Mouse (Mus musculus): ENCODE results near the gene Ptprn2.
A peak's percentile ranks its signal among the peaks of the same experiment; 100 is the strongest.
"Not testable (repeated sequence)": the region's sequence is repeated elsewhere in the genome, so short reads cannot be mapped to it uniquely, and the experiment has no call there.

The Ptprn2 gene

DNA sequence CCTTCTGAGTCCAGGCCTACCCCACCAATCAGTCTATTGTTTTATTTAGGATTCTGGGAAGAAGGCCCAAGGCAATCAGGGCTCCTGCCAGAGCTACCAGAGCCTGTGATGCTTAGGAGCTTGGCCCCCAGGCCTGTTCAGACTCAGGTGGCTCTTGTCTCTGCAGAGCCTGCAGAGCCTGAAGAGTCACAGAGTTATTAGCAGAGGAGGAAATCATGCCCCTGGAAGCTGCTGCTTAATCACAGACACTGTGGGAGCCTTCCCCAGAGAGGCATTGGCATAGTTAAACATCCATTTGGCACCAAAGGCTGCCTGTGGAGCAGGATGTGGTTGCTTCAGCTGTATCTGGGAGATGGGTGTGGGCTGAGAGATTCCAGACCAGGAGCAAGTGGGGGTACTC, 30.3 kb downstream of the Ptprn2 start:
- DNase-seq (ENCODE audit: low spot score) = no peak

DNA sequence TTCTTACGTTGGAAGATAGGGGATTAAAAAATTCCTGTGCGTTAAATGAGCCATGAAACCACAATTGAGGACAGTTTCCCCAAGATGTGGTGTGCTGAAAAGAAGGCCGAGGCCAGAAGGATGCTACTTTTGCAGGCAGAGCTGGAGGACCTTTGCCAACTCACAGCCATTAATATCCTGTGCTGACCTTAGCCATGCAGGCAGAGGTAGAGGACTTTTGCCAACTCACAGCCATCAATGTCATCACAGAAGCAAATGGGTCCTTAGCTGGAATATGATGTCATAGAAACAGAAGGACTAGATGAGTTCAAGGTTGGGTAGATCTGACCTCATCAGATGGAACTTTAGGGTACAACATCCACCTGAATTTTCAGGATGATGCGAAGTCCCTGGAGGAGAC, 43.3 kb downstream of the Ptprn2 start:
- DNase-seq (ENCODE audit: low spot score) = no peak

DNA sequence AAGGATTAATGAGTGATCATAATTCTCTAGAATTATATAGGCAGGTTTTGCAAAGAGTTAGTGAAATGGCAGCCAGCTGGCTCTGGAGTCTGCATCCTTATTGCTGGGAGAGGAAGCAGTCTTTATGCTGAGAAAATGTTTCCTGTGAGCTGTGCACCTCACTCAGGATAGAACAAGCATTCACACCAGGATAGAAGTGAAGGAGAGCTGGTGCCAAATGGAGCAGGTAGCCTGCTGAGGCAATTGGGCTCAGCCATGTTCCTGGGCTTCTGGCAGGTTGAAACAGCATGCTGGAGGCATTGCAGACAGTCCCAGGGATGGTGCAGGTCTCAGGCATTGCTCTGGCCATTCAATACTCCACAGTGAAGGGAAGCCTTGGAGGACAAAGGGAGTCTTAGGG, 47.8 kb downstream of the Ptprn2 start:
- DNase-seq (ENCODE audit: low spot score) = no peak

DNA sequence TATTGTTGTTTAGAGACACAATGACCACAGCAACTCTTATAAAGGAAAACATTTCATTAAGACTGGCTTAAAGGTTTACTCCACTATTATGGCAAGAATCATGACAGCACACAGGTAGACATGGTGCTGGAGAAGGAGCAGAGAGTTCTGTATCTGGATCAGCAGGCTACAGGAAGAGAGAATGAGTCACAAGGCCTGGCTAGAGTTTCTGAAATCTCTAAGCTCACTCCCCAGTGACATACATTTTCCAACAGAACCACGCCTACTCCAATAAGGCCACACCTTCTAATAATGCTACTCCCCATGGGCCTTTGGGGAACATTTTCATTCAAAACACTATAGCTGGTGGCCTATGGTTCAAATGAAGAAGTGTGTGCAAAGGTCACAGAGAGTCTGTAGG, 53.8 kb downstream of the Ptprn2 start:
- no peak for DNase-seq (ENCODE audit: low spot score)

DNA sequence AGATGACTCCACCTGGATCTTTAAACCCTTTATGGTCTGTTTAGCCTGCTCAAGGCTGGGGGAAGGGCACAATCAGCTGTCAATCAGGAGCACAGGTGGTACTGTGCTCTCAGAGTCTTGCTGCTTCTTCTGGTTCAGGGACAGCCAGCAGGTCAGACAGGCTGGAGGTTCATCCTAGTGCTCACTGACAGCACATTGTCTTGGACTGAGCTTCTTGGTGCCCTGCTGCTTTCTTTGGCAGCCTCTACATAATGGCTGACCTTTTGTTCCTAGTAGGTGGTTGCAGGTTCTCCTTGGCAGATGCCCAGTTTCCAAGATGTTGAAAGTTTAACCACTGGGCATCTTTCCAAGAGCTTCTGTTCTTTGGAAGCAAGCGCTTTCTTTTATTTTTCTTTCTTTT, 55.1 kb downstream of the Ptprn2 start:
- peak; percentile 6 for DNase-seq (ENCODE audit: low spot score)

DNA sequence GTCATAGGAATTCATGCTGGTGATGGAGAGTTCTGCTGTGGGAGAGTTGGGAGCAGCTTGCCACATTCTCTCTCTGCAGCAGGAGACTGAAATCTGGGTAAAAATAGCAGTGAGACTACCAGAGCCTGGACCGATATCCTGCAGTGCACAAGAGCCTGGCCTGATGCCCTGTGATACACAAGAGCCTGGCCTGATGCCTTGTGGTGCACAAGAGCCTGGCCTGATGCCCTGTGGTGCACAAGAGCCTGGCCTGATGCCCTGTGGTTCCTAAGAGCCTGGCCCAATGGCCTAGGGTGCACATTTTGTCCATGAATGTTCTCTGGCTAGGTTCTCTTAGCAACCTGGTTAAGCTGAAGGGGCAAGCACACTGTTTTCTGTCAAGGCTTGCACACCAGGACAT, 64.5 kb downstream of the Ptprn2 start:
- DNase-seq (ENCODE audit: low spot score) = peak; percentile 11

DNA sequence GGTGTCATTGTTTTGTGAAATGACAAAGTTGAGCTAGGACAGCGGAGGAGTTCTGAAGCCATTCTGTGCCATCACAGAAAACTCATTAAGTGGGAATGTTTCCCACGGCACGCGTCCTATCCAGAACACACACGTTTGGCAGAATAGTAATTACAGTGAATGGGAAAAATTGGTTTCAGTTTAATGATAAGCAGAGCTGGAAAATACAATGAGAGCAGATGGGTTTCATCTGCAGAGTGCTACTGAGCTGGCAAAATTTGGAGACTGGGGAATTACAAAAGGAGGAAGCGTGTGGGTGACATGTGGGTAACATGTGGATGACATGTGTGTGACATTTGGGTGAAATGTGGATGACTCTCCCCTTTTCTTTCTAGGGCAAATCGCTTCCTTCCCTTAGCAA, 66.0 kb downstream of the Ptprn2 start:
- DNase-seq (ENCODE audit: low spot score) = no peak

DNA sequence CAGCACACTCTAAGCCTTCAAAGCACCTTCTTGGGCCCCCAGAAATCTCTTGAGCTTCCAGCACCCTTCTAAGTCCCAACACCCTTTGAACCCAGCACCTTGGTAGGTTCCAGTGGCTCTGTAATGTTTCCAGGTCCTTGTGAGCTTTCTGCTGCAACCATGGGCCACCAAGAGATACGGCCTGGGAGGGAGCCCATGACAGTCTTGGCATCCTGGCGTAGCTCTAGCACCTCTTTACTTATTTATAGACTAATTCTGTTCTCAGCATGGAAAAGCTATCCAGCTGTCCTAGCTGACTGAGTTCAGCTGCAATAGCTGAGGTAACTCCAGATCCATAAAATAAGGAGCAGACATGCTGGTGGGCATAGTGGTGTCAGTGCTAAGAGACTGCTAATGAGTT, 66.8 kb downstream of the Ptprn2 start:
- no peak for DNase-seq (ENCODE audit: low spot score)

DNA sequence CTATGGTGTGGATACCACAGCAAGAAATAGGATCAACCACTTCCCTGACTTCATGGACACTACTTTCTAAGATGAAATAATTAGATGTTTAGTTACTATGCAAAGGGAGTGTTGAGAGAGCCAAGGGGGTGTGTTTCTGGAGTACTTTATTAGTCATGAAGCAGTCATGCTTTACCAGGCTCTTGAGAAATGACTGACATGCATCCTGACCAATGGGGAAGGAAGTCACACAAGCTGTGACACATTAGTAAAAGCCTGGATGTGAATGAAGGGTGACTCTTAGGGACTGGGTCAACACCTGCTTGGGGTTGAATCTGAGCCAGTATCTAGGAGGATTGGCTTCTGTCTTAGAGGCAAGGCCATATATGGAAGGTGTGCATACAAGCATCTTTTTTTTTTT, 67.8 kb downstream of the Ptprn2 start:
- no peak for DNase-seq (ENCODE audit: low spot score)

DNA sequence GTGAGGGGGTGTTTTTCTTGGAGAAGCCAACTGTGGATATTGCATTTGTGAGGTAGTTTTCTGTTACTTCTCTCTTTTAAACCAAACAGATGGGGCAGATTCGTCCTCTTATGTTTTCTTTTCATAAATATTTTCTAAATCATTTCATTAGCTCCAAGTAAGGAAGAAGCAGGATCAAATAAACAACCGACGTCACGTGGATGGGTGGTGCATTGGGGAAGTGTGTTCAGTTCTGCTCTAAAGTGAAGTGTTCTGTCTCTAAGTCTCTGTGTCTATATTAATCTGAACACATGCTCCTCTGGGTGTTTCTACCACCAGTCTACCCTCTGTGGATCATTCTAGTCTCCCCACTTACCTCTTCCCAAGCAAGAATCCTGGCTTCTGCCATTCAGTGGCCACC, 70.4 kb downstream of the Ptprn2 start:
- no peak for DNase-seq (ENCODE audit: low spot score)

DNA sequence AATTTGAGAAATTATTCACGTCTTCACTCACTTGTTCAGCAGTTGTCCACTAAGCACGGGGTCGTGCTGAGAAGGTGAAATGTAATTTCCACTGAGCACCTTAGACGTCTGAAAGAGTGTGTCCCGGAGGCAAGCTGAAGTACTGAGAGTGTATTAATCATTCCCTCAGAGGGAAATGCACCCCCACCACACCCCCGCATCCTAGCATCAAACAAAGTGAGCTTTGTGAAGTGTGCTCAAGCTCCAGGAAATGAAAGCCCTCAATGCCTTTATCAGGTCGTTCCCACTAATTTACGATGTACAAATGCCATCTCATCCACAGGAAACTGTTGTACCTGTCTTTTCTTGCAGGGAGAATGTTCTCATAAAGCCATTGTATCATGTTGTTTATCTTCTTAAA, 78.9 kb downstream of the Ptprn2 start:
- DNase-seq (ENCODE audit: low spot score) = no peak

DNA sequence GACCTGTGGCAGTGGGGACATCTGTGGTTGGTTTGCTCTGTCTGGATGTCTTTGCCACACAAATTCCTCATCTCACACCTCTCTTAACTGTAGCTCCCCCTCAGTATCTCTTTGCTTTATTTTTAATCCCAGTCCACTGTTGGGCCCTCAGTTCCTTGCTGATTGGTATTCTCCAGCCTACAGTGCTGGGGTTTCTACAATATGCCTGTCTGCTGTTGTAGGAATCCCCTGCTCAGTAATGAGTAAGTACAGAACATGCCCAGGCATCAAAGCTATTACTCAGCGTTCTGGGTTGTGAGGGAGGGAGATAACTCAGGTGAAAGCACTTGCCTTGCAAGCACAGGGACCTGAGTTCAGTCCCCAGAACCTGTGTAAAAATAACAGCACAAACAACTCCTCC, 81.2 kb downstream of the Ptprn2 start:
- DNase-seq (ENCODE audit: low spot score) = no peak

DNA sequence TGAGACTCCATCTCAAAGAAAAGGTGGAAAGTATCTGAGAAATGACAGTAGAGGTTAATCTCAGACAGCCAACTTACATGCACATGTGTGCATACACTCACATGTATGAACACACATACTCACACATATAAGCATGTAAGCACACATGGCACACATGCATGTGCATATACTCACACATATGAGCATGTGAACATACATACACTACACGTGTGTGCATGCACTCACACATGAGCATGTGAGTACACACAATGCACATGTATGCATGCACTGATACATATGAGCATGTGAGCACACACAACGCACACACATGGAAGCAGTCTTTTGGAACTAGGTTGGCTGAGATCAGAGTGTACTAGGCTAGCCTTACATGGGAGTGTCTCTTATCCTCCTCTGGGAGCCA, 81.7 kb downstream of the Ptprn2 start:
- no peak for DNase-seq (ENCODE audit: low spot score)

DNA sequence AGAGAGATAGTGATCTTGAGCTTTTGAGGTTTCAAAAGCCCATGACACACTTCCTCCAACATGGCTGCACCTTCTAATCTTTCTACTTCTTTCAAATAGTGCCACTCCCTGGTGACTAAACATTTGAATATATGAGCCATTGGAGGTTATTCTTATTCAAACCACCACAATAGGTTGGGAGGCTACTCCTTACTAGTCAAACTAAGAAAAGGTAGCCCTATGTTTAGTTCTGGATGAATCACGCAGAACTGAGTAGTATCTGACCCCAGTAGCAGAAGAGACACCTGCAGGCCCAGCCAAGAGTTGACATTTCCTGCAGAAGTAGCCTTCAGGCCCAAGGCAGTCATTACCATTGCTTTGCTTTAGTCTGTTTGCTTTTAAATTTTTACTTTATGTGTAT, 84.0 kb downstream of the Ptprn2 start:
- no peak for DNase-seq (ENCODE audit: low spot score)

DNA sequence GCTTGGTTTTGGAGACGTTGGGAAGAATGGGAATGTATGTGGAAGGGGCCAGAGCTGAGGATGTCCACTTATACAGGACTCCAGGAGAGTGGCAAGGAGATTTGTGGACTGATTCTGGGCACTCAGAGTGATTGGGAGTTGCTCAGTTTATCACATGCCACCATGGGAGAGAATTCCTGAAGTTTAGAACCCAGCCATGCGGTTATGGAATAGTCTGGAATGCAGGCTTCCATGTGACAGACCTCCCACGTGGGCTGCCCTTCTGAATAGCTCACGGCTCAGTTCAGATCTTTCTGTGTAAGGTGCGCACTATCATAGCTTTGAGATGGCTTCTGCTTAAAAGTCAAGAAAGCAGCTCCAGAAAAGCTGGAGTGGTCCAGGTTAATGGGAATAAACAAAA, 88.6 kb downstream of the Ptprn2 start:
- DNase-seq (ENCODE audit: low spot score) = no peak

DNA sequence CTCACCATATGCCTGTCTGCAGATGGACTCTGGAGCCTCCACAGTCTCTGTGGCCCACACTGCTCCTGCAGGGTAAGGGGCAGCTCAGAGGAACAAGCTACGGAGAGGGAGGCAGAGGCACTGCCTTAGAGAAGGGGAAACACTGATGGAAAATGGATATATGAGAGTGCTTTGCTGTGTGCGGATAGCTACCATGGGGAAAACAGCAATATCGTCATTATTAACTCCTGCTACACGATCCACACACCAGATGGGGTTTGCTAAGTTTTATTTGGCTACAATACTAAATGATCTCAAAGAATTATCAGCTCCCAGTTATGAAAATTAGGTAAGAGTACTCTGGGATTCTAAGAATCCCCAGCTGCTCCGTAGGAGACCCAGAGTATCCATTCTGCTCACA, 89.2 kb downstream of the Ptprn2 start:
- DNase-seq (ENCODE audit: low spot score) = no peak

DNA sequence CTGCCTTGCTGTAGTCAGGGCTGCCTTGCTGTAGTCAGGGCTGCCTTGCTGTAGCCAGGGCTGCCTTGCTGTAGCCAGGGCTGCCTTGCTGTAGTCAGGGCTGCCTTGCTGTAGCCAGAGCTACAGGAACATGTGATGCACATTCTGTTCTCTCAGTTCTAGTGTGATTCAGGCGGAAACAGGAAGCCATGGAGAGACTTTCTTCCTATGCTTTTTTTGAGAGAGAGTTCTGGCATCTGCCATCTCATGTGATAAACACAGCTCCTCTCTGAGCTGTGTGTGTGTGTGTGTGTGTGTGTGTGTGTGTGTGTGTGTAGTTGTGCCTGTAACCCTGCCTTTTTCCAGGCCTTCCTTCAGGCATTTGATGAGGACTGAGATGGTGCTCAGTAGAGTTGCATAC, 92.4 kb downstream of the Ptprn2 start:
- not testable (repeated sequence) for DNase-seq (ENCODE audit: low spot score)

DNA sequence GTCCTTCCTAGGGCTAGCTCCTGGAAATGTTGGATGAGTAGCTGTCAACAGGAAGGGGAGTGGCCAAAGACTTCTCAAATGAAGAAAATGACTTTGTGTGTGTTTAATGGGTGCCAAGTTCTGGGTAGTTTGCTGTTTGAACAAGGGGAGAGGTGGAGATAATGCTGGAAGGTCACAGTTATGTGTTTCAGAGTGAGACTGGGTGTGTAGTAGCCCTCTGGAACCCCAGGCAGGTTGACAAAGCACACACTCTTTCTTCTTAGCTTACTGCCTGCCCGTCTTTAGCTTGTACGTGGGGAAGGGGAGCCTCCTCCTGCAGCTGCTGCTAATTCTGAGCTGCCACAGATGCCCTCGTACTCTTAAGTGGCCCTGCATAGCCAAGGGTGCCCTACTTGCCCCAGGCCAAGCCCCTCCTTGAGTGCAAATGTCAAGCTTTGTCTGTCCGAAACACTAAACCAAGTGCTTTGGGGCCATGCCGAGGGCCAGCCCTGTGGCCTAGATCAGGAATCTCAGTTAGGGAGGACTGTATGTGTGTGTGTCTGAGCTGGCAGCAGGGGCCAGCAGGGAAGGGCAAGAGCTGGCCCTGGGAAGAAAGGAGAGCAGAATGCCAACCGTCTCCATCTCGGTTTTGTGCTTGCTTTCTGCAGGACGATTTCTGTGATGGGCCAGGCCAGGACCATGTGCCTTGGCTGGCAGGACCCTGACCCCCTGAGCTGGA, 95.5 kb downstream of the Ptprn2 start:
- DNase-seq (ENCODE audit: low spot score) = no peak

DNA sequence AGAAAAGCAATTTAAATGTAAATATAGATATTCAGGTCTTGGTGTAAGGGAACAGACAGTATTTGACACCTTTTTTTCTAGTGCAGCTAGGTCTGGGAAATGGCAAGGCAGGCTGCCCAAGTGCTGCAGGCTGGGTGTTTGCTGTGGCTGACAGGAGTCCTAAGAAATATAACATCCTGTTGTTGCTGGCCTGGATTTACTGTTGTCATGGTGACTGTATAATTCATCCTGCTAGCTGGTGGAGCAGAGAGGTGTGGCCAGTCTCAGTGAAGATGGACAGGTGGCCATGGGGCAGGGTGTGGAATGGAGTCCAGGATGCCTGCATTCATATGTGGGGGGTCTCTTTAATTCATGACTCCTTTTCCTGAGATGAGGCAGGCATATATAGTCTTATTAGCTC, 96.3 kb downstream of the Ptprn2 start:
- no peak for DNase-seq (ENCODE audit: low spot score)

DNA sequence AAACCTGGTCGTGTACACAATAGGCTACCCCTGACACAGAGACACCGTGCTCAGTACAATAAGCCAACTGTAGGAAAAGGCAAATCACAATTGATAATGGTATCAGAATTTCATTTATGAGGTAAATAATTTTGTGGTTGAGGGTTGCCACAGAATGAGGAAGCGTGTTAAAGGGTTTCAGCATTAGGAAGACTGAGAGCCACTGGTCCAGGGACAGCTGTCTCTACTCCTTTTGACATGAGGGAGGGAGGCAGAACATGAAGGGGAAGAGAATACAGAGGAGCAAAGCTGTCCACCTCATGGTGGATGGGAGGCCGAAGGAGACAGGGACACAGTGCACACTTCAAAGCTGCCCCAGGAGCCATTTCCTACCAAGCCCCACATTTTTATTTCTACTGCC, 97.3 kb downstream of the Ptprn2 start:
- DNase-seq (ENCODE audit: low spot score) = no peak

DNA sequence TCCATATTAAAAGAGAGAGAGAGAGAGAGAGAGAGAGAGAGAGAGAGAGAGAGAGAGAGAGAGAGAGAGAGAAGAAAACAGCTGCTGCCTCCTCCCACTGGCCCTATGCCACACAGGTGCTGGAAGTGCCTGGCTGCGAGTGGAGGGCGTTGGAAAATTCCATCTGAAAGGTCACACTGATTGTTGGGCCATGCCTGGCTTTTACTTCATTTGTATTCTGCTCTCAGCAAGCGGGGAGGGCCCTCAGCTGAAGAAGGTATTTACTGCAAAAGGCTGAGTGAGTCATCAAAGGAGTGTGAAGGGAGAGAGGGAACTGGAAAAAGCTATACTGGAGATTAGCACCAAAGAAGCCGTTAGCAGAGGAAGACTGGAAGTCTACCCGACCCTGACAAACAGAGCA, 99.5 kb downstream of the Ptprn2 start:
- DNase-seq (ENCODE audit: low spot score) = peak; percentile 24

DNA sequence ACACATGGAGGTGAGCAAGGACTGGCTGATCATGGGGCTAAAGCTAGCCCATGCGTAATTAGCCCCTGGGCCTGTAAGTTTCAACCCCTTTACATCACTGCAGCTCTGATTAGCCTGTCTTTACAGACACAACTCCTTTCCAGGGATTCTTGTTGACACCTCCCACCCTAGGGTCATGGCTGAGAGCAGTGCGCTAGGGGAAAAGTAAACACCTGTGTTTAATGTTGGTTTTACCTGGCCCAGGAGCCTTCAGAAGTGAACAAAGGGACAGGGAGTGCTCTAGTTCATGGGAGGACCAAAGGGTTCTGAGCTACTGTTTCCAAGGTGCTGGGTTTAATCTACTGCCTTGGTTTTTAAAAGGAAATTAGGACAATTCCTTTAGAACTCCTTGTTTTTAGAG, 100.6 kb downstream of the Ptprn2 start:
- no peak for DNase-seq (ENCODE audit: low spot score)

DNA sequence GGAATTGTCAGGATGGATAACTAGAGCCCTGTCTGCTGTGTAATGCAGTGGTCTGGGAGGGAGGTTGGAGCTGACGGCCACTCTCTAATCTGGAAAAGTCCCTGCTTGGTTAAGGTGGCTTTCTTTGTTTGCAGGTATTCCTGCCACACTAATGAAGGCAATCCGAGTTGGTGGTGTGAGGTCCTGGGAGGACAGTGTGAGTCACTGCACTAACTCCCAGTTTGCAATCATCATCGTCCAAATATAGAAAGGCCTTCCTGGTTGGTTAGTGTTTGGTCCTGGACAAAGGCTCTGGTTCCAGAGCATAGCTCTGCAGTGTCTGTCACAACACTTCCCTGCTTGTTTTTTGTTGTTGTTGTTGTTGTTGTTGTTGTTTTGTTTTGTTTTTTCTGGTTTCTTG, 102.0 kb downstream of the Ptprn2 start:
- DNase-seq (ENCODE audit: low spot score) = no peak

DNA sequence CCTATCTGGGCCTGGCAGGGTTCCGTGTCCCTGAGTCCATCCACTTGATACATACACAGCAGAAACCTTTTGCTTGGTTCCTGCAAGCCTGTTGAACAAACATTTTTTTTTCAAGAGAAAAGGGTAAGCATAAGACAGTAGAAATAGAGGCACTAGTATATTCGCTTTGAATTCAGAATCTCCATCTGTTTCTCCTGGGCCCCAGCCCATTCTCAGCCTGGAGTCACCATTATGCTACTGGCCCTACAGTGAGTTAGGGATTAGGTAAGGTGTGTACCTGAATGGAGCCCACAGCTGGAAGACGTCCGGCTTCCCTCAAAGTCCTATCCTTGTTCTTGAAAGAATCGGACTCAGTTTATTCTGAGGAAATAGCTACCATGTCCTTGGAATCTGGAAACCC, 104.6 kb downstream of the Ptprn2 start:
- no peak for DNase-seq (ENCODE audit: low spot score)

DNA sequence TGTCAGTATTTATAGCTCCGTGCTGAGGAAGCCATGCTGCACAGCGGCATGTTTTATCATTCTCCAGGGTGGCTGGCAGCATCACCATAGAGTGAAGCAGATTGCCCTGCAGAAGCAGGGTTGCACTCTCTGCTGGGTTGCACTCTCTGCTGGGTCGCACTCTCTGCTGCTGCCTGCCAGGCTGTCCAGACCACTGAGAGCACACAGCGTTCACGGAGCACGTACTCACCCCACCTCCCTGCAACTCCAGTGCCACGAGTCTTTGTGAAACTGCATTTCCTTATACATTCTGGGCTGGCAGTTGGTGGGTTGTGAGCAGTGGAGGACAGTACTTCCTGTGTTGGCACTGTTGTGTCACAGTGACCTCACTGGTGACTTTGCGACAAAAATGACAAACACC, 108.9 kb downstream of the Ptprn2 start:
- no peak for DNase-seq (ENCODE audit: low spot score)
